Mouse (Mus musculus) pancreas, adult 10 weeks (tissue): ENCODE results near the gene Olfr1362. TPM values are rescaled to one million over a fixed set of nuclear protein-coding genes. Genes with fewer than 3 reads are reported as not detected.

Experiments
- polyA plus RNA-seq: library from polyadenylated mRNA; stranded (reverse); fragments of 350-450 nt; fragmentation: Illumina TruSeq; extraction: RNeasy Lipid Tissue Mini Kit (QIAGEN cat#74804); gene quantifications from one replicate; pipeline ENCODE4 v1.2.3, GENCODE M21; 2015; ENCODE audit warnings: low read depth, low replicate concordance; ENCODE audit not compliant: insufficient read depth

The Olfr1362 gene
- not detected for polyA plus RNA-seq

DNA sequence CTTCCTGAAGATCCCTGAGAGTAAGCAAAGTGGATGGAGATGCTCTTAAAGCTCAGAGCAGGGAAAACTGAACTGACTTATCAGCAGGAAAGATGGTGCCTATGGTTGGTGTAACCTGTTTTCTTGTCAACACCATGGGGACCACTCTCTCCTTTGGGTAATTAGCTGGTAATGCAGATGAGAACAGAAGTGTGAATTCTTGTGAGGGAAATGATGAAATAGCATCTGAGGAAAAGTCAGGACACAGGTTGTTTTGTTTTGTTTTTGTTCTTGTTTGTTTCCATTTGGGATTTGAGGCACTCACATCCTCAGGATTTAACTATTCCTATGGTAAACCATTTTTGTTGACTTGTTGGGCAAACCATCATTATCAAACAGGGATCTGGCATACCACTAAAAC, at the start of gene Olfr1362:
Gene Olfr1362, minus strand, starts transcription at position 101 of the 400 bp plus-strand sequence.

DNA sequence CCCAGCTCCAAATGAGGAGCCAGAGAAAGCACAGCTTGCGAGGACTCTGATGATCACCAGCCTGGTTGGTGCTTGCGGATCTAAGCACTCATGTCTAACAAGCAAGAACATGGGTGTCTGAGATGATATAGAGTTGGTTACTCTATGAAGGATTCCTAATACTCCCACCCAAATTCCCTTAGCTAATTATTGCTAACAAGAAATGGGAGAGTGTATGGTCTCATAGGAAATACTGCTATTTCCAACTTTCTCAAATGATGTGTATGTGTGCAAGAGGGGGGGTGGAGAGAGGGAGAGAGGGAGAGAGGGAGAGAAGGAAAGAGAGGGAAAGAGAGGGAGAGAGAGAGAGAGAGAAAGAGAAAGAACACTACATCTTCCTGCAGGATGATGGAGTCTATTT, 49.5 kb upstream of the Olfr1362 start, which contains the start of gene Olfr1361:
Gene Olfr1361, minus strand, starts transcription at position 101 of the 400 bp plus-strand sequence.

GRCm38 (mm10) chr13:21642418-21642817, 28.6 kb upstream of the Olfr1362 start, which contains the start of gene Olfr11:
TSS of gene Olfr11 (minus strand) at chr13:21642518.

GRCm38 (mm10) chr13:21581659-21582058, 32.2 kb downstream of the Olfr1362 start, which contains the start of gene Olfr1364:
TSS of gene Olfr1364 (minus strand) at chr13:21581759.

Other genes starting within 250 kb of the Olfr1362 start
- gene Zkscan3, start 211.3 kb downstream of the Olfr1362 start, polyA plus RNA-seq, result 19.2 TPM
- 0.50 TPM for gene Pgbd1, start 173.0 kb downstream of the Olfr1362 start, polyA plus RNA-seq
- gene Zscan26, start 160.3 kb downstream of the Olfr1362 start, polyA plus RNA-seq, result 20.8 TPM
- gene Nkapl, start 145.5 kb downstream of the Olfr1362 start, polyA plus RNA-seq, result not detected
- gene Zkscan4, start 135.1 kb downstream of the Olfr1362 start, polyA plus RNA-seq, result 0.92 TPM
- not detected for gene Gm10065, start 134.6 kb downstream of the Olfr1362 start, polyA plus RNA-seq
- not detected for gene AK157302, start 118.8 kb downstream of the Olfr1362 start, polyA plus RNA-seq
- gene Gm11273, start 112.6 kb downstream of the Olfr1362 start, polyA plus RNA-seq, result not detected
- gene Zkscan8, start 82.9 kb downstream of the Olfr1362 start, polyA plus RNA-seq, result 2.1 TPM
- not detected for gene Olfr1366, start 71.2 kb downstream of the Olfr1362 start, polyA plus RNA-seq
- gene Olfr1535, start 54.1 kb downstream of the Olfr1362 start, polyA plus RNA-seq, result not detected
- gene Olfr1364, start 32.3 kb downstream of the Olfr1362 start, polyA plus RNA-seq, result not detected
- not detected for gene Olfr11, start 28.5 kb upstream of the Olfr1362 start, polyA plus RNA-seq
- gene Olfr1361, start 49.4 kb upstream of the Olfr1362 start, polyA plus RNA-seq, result not detected
- not detected for gene Olfr1360, start 63.4 kb upstream of the Olfr1362 start, polyA plus RNA-seq
- gene Olfr1359, start 84.1 kb upstream of the Olfr1362 start, polyA plus RNA-seq, result not detected
- gene Hist1h2bl, start 102.1 kb upstream of the Olfr1362 start, polyA plus RNA-seq, result not detected
- gene Hist1h2ai, start 102.4 kb upstream of the Olfr1362 start, polyA plus RNA-seq, result not detected
- not detected for gene Hist1h3h, start 103.6 kb upstream of the Olfr1362 start, polyA plus RNA-seq
- gene Hist1h2bm, start 108.0 kb upstream of the Olfr1362 start, polyA plus RNA-seq, result not detected
- not detected for gene Hist1h4j, start 121.0 kb upstream of the Olfr1362 start, polyA plus RNA-seq
- not detected for gene Hist1h4k, start 136.5 kb upstream of the Olfr1362 start, polyA plus RNA-seq
- not detected for gene Hist1h2ak, start 139.8 kb upstream of the Olfr1362 start, polyA plus RNA-seq
- gene Hist1h2bn, start 140.1 kb upstream of the Olfr1362 start, polyA plus RNA-seq, result not detected
- not detected for gene Hist1h1b, start 166.6 kb upstream of the Olfr1362 start, polyA plus RNA-seq
- not detected for gene Hist1h3i, start 169.3 kb upstream of the Olfr1362 start, polyA plus RNA-seq
- not detected for gene Hist1h2an, start 173.2 kb upstream of the Olfr1362 start, polyA plus RNA-seq
- not detected for gene Hist1h2bp, start 173.4 kb upstream of the Olfr1362 start, polyA plus RNA-seq
- not detected for gene Hist1h2bq, start 196.2 kb upstream of the Olfr1362 start, polyA plus RNA-seq
- not detected for gene Hist1h2ao, start 196.4 kb upstream of the Olfr1362 start, polyA plus RNA-seq
- not detected for gene Hist1h4m, start 197.7 kb upstream of the Olfr1362 start, polyA plus RNA-seq
- not detected for gene Hist1h4n, start 218.2 kb upstream of the Olfr1362 start, polyA plus RNA-seq
- not detected for gene Hist1h2ap, start 219.5 kb upstream of the Olfr1362 start, polyA plus RNA-seq
- gene Hist1h2br, start 219.7 kb upstream of the Olfr1362 start, polyA plus RNA-seq, result 0.76 TPM